Mouse (Mus musculus) gastrocnemius, postnatal 14 days (tissue): Measurements from ENCODE around the gene Zbtb43. TPM values are rescaled to one million over a fixed set of nuclear protein-coding genes. Genes with fewer than 3 reads are reported as not detected.
A peak's percentile ranks its signal among the peaks of the same experiment; 100 is the strongest.

ENCODE experiments used
- DNase-seq: peaks from one replicate; pipeline ENCODE4 v3.0.0; 2021; ENCODE audit warnings: mixed read lengths
- intact Hi-C: fragments of 180-260 bp; cut with DNase I; formaldehyde crosslinking; loops from one replicate; pipeline ENCODE4 v1.15.1; 2025; ENCODE audit warnings: low total_unique reads
- total RNA-seq, 2 experiments: library from RNA; stranded (reverse); gene quantifications; 2 replicates each; pipeline ENCODE4 v1.2.3; 2021

Gene Zbtb43
- total RNA-seq, 2 experiments from 2014 or later = 14.6 to 17.4 TPM

DNA sequence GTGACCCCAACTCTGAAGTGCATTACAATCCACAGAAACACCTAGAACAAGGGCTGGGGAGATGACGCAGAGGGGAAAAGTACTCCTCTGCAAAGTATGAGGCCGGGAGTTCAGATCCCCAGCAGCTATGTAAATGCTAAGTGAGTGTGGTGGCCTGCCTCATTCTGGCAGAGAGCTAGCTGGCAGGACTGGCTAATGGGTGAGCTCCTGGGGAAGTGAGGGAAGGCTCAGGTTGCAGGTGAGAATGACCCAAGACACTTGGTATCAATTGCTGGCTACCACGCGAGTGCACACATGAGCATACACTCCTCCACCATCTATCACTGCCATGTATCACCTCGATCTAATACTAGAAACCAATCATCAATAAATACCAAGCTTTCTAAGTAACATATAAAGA, 12.1 kb downstream of the Zbtb43 start:
- DNase-seq = no peak
- intact Hi-C loops = no loop called here

DNA sequence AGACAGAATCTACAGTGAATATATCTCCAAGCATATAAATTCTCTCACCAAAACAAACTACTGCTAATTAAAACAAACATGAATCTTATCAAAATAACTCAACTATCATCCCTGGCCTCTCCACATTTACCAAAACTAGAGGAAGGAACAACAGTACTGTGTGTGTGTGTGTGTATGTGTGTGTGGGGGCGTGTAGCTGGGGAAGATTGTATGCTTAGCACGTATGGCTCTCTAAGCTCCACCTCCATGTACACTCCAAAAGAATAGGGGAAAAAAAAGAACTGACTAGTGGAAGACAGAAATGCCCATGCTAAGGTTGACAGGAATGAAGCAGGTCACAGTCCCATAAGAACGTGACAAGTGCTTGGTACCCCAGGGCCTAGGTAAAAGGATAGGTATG, 13.0 kb downstream of the Zbtb43 start:
- DNase-seq = no peak
- intact Hi-C loops = no loop called here

DNA sequence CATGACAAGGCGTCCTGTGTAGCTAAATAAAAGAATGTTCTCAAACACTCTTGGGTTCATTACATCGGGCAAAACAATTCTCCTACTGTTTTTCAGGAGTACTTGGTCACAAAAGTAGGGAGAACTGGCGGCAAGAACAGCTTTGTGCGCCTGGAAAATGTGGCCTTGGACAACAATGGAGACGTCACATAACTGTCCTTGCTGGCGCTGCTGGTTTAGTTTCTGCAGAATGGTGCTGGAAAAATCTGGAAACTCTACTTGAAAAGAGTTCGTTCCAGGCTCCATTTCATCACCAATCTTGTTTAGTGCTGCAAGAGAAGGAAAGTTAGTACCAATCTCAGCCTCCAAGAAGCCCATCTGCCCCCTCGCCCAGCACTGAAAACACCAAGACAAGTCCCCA, 13.5 kb downstream of the Zbtb43 start:
- DNase-seq = no peak
- intact Hi-C loops = no loop called here

DNA sequence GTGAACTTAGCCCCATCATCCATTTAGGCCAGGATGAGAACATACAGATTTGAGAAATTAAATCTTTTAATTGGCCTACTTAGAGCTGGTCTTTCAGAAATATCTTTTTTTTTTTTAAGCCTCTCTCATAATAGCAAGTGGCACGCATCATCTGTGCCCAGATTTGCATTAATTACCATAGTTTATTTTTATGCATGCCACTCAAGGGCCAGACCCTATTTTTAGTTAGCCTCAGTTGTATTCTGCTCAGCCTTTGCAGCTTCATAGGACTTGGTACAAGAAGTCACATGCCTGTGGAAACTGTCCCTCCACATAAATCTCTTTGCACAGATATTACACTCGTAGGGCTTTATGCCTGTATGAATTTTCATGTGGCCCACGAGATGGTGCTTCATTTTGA, 14.9 kb downstream of the Zbtb43 start:
- intact Hi-C loops = no loop called here
- DNase-seq = no peak

DNA sequence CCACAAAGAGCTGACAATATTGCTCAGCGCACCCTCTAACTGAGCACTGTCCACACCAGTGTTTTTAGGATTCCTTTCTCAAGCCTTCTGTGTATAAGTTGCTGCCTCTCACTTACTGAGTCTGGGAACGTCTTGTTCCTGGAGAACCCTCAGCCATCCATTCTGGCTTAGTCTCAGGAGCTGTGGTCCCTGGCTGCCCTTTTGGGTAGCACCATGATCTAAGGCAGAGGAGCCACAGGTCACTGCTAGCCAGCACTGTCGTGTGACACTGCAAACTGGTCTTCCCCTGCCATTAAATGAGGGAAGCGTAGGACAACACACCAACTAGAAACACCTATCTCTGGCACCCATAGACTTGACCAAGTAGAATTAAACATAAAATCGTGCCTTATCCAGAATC, 15.6 kb downstream of the Zbtb43 start:
- intact Hi-C loops = no loop called here
- no peak for DNase-seq

DNA sequence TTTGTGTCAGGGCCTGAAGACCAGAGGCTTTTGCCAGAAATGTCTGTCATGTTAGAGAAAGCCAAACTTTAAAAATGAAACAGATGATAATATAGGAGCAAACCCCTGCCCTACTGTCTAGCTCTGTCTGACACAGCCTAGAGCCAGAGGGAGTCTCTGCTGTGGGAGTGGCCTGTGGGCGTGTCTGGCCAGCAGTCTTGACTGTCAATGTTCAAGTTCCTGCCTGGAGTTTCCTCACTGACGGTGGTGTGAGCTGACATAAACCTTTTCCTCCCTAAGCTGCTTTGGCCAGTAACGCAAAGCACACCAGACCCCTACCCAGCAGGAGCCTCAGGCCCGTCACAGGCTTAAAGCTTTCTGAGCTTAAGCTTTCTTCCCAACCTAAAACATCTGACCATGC, 16.2 kb downstream of the Zbtb43 start:
- intact Hi-C loops = no loop called here
- peak; percentile 41 for DNase-seq

DNA sequence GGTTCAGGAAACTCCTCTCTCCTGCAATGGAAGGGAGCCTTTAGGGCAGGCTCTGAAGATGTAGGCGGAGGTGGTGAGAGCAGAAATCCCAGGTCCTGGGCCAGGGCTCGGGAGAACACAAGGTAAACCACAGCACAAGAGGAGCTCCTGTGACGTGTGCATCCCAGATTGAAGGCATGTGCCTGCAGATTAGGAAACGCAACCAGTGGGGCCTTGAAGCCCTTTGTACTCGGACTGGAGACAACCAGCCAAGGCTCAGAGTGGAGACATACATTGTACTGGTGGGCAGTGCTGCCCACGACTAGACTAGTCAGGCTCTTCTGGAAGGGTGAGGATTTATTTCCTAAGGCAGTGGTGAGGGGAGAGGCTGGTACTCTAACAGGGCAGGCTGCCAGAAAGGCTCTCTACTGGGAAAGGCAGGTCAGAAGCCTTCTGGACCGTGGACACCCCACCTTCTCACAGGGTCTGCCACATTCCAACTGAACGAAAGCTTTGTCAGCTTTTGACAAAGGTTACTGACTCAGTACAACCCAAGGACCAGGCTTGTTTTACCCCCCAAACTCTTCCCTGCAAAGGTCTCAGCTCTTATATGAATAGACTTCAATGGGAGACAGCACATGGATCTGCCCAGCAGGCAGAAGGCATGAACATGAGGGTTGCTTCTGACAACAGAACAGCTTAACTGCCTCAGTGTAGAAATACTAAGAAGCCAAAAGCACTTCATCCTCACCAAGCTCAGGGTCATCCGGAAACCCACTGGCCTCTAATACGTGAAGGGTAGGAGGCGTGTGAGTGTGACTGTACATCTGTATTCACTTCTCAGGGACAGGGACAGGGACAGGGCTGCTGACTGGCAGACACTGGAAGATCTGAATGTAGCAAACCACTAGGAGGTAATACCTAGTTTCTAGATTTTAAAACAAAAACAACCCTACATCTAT, 17.1 kb downstream of the Zbtb43 start:
- intact Hi-C loops = no loop called here
- DNase-seq = no peak

DNA sequence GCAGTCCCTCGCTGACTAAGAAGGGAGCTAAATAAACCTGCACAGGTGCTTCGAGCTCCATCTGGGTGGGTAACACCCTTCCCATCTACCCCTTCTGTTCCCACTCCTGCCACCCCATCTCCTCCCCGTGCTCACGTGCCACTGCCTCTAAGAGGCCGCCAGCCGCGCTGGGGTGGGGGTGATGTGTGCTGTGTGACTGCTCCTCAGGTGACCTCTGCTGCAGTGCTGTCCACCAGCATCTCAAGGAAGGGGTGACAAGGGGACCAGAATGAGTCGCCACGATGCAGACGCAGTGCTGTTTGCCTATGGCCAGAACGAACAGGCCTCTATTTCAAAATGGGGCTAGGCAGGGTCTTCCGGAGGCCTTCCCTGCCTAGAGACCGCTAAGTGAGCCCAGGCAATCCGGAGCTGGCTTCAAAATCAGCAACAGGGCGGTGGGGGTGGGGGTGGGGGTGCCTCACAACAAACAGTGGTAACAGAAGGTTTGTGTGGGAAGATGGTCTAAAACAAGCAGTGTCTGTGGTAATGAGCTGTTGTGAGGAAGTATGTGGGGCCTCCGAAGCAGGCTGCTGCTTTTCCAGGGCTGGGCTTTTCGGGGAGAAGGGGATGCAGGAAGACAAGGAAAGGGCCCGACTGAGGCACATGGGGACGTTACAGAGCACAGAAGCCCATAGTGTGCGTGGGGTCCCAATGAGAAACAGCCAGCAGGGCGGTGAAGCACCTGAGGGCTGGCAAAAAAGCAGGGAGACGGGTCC, 19.1 kb downstream of the Zbtb43 start:
- intact Hi-C loops = no loop called here

DNA sequence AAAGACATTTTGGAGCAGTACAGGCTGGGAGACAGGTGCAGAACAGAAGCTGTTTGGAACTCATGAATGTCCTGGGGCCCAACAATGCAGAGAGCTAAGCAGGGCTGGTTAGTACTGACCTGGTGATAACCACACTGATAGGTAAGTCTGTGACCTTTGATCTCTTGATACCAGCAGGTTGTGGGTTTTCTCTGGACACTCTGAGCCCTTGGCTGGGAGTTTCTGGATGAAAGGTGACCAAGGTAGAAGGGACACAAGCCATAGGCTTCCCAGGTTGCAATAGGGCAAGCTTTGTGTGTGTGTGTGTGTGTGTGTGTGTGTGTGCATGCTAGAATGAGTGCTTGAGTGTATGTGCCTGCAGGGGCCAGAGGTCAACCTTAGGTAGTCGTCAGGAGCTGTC, 21.6 kb downstream of the Zbtb43 start:
- intact Hi-C loops = no loop called here
- DNase-seq = no peak

More for the DNA sequence above, 19.1 kb downstream of the Zbtb43 start:
- DNase-seq = no peak

DNA sequence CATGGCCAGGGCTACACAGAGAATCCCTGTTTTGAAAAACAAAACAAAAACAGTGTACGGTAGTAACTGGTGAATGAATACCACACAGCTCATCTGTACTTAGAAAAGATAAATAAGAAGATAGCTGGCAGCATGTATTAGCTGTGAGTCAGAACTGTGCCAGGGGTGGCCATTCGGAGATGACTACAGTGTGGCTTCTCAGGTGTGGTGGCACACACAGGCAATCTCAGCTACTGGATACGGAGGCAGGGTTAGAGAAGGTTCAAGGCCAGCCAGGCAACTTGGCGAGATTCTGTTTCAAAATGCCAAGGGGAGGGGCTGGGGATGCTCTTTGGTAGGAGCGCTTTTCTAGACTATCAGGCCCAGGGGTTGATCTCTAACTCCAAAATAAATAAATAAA, 22.6 kb downstream of the Zbtb43 start:
- no peak for DNase-seq
- intact Hi-C loops = no loop called here

DNA sequence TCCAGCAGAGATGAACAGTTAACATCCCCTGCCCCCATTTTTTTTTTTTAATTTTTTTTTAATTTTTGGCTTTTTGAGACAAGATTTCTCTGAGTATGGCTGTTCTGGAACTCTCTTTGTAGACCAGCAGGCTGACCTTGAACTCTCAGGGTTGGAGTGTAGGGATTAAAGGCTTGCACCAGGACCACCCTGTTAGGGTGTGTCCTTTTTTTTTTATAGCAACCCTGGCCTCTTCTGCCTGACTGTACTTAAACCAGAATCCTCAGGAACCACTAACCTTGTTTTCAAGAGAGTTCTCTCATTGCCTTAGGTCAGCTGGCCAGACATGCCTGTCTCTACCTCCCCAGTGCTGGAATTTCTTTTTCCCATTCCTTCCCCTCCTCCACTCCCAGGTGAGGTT, 23.5 kb downstream of the Zbtb43 start:
- DNase-seq = no peak
- intact Hi-C loops = no loop called here

DNA sequence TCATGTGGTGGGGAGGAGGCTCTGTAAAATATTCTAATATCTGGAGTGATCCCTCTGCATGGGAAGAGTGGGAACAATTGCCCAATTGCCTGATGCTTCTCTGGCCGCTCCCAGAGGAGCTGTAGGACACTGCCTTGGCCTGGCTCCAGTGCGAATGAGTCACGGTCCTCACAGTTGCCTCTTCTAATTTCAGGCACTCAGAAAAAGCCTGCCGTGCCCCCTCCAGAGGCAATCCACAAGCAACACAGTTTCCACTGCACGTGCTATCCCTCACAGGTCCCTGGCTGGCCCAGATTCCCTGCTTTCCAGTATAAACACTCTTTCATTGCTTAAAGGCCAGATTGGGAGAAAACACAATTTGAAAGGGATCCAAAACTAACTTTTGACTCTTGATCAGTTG, 24.0 kb downstream of the Zbtb43 start:
- intact Hi-C loops = no loop called here

DNA sequence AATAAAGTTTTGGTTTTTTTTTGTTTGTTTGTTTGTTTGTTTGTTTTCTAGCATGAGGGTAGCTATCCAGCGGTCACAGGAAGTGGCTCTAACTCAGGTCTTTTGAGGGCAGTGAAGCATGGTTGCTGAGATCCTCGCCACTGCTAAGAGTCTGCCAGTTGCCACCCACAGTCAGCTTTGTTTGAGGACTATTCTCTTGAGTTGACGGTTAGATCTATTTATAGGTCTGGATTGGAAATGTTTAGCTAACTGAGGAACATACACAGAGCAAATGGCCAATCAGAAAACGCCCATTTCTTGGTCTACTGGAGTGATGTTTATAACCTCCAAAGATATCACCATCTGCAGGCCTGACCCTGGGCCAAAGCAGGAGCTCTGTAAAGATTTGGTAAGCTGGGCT, 25.7 kb downstream of the Zbtb43 start:
- intact Hi-C loops = no loop called here
- no peak for DNase-seq

More for the DNA sequence above, 24.0 kb downstream of the Zbtb43 start:
- DNase-seq = peak; percentile 94

DNA sequence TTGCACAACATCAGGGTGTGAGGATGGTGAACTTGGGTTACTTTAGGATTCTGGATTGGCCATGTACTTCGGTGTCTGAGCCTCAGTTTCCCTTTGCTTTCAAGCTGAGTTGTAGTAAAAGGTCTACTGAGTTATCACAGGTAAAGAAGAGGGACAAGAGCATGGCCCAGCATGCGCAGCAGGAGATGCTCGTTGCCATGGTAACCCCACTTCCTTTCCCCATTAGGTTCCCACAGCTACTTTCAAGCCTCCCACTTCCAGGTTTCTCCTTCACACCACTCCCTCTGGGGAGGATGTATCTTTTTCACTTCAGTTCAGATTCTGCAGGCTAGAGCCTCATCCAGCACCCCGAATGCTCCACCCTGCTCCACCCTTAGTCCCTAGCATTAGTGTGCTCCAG, 27.5 kb downstream of the Zbtb43 start:
- DNase-seq = no peak
- intact Hi-C loops = no loop called here

DNA sequence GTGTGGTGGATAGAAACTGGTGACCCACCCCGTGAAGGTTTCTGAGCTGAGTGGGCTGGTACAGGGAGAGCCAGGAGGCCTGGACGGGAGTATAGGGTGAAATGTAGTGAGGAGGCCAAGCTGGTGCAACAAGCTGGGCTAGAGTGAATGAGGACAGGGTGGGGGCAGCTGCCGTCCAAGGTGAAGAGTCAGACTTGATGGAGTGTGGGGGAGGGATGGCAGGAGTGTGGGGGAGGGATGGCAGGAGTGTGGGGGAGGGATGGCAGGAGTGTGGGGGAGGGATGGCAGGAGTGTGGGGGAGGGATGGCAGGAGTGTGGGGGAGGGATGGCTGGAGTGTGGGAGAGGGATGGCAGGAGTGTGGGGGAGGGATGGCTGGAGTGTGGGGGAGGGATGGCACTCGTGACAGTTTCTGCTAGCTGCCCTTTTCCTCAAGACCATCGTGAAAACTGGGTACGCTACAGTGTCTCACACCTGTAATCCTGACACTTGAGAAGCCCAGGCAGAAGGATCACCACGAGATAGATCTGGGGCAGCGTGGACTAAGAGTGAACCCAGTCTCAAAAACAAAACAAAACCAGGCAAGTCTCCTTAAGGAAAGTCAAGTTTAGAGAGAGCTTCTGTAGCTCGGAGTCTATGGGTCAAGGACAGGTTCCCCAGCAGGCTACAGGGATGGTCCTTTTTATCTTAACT, 28.2 kb downstream of the Zbtb43 start:
- DNase-seq = no peak
- intact Hi-C loops = no loop called here

DNA sequence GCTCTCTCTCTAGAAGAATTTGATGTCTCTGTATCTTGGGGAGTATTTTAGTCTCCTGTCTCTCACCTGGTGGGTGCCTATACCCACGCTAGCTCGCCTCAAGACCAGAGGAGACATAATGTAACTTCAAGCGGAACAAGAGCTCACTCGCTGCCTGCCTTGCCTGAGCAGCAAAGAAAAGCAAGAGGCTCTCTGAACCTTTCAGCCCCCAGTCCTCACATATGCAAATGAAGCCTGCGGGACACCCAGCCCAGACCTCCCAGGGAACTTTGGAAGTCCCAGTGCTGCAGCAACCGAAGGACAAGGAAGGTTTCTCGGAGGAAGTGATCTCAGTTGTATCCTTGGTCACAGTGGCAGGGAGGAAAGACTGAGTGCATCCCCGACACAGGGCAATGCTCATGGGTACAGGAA, 28.9 kb downstream of the Zbtb43 start:
- intact Hi-C loops = no loop called here
- no peak for DNase-seq

DNA sequence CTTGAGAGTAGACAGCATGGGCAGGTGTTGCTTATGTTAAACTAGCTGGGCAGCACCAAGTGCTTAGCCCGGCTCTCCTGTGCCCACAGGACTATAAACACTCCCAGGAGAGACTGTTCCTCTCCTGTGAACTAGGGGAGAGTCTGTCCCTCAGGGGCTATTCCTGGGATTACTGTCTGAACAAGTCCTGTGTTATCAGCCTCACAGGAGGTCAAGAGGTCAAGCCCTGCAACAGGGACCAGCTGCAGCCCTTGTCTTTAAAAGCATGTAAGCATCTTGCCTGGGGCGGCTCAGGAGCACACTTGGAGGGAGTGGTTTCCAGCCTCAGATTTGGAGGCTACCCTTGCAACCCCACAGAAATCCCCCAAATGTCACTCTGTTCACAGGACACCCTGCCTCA, 30.0 kb downstream of the Zbtb43 start:
- intact Hi-C loops = no loop called here
- no peak for DNase-seq

DNA sequence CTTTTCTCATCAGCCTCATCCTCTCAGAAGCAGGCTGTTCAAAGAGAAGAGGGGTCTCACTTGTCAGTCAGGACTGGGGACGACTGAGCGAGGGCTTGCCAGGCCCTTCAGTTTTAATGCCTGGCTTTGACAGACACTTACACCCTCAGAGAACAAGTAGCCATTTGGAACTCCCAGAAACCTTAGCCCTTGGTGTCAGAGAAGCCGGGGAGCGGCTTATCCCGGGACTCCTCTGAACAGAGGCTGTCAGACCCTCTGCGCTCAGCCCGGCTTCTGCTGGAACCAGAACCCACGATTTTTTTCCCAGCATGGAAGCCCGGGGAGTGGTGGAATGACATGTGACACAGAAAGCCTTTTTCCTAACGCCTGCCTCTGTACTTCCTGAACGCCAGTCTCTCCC, 31.2 kb downstream of the Zbtb43 start:
- intact Hi-C loops = no loop called here
- no peak for DNase-seq

DNA sequence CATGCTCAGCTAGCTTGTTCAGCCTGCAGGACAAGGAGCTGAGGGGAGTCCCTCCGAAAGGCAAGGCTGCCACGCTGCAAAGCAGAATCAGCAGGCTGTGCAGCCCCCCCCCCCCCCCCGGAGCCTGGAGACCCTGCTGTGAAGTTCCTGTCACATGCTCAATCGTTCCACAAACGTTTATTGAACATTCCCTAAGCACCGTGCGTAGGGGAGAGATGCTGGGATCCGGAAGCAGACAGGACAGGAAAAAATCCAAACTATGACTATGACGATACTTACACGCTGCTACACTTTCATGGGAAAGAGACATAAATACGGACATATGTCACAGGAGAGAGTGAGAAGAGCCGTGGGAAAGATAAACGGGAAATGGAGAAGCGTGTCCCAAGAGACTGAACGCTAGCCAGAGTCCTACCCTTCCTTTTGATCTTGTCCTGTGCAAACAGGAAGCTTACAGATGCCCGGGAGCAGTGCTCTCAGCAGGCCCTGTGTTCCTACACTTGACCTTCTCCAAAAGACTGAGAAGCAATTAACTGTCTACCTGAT, 32.3 kb downstream of the Zbtb43 start:
- no peak for DNase-seq

DNA sequence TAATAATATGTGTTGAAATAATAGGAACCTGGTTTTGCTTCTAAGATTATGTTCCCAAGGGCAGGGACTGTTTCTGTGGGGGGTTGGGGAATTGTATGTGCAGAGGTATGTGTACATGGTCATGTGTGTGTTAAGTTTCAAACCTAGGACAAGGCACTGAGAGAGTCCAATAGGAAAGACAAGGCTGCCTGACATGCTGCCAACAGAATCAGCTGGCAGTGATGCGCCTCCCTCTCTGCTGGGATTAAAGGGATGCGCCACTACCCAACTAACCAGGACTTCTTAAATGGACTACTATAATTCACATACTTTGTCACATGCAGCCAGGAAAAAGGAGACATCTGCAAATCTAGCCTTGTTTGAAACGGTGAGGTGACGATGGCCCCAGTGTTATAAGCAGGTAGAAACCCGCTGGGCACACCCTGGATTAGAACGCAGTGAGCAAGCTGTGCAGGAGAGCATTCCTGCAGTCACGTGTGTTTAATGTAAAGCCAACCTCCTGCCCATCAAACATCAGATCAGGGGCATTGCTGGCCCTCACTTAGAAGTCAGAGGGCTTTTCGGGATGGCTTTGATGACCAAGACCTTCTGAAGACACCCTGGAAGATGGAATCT, 33.2 kb downstream of the Zbtb43 start:
- no peak for DNase-seq
- intact Hi-C loops = no loop called here

More for the DNA sequence above, 32.3 kb downstream of the Zbtb43 start:
- intact Hi-C loops = no loop called here
